Mouse (Mus musculus) kidney, adult 9 months (tissue): ENCODE data around the gene Chrnd.

Experiments
- DNase-seq: peaks from one replicate; pipeline ENCODE4 v3.0.0; 2022

Chrnd gene

GRCm38 (mm10) chr1:87185526-87185925 lies 4.9 kb upstream of the Chrnd start:
- no peak for DNase-seq

GRCm38 (mm10) chr1:87186261-87187036 lies 4.0 kb upstream of the Chrnd start:
- DNase-seq: no peak

GRCm38 (mm10) chr1:87187037-87187355 lies 3.4 kb upstream of the Chrnd start:
- peak; percentile 64 for DNase-seq

GRCm38 (mm10) chr1:87197296-87197695 lies 6.9 kb downstream of the Chrnd start:
- no peak for DNase-seq

- DNase-seq: no peak
Observed at GRCm38 (mm10) chr1:87198119-87199065, 8.0 kb downstream of the Chrnd start.

- no peak for DNase-seq
Observed at GRCm38 (mm10) chr1:87200811-87201210, 10.4 kb downstream of the Chrnd start.

- no peak for DNase-seq
Observed at GRCm38 (mm10) chr1:87201848-87202247, 11.4 kb downstream of the Chrnd start.

- DNase-seq: no peak
Observed at GRCm38 (mm10) chr1:87203779-87204178, 13.4 kb downstream of the Chrnd start.

- no peak for DNase-seq
Observed at GRCm38 (mm10) chr1:87204465-87204864, 14.1 kb downstream of the Chrnd start, which contains the start of gene Chrng. TSS of gene Chrng (plus strand) at chr1:87204657.

GRCm38 (mm10) chr1:87205038-87205437 lies 14.6 kb downstream of the Chrnd start:
- no peak for DNase-seq

GRCm38 (mm10) chr1:87205502-87205901 lies 15.1 kb downstream of the Chrnd start:
- no peak for DNase-seq

GRCm38 (mm10) chr1:87206339-87206738 lies 15.9 kb downstream of the Chrnd start:
- DNase-seq: no peak

- no peak for DNase-seq
Observed at GRCm38 (mm10) chr1:87211431-87211830, 21.0 kb downstream of the Chrnd start.

- peak; percentile 95 for DNase-seq
Observed at GRCm38 (mm10) chr1:87213735-87214704, 23.6 kb downstream of the Chrnd start, which contains the start of gene Eif4e2. TSS of gene Eif4e2 (plus strand) at chr1:87213914.

- DNase-seq: peak; percentile 19
Observed at GRCm38 (mm10) chr1:87214748-87215147, 24.3 kb downstream of the Chrnd start.

- peak; percentile 75 for DNase-seq
Observed at GRCm38 (mm10) chr1:87217938-87218337, 27.5 kb downstream of the Chrnd start.

GRCm38 (mm10) chr1:87225739-87226138 lies 35.3 kb downstream of the Chrnd start:
- no peak for DNase-seq

GRCm38 (mm10) chr1:87226409-87227159 lies 36.2 kb downstream of the Chrnd start:
- DNase-seq: no peak

GRCm38 (mm10) chr1:87227160-87227550 lies 36.7 kb downstream of the Chrnd start:
- DNase-seq: no peak

- peak; percentile 51 for DNase-seq
Observed at GRCm38 (mm10) chr1:87230606-87231005, 40.2 kb downstream of the Chrnd start.

GRCm38 (mm10) chr1:87232197-87232596 lies 41.8 kb downstream of the Chrnd start:
- no peak for DNase-seq

GRCm38 (mm10) chr1:87239056-87239455 lies 48.6 kb downstream of the Chrnd start:
- DNase-seq: no peak
